Mouse (Mus musculus) frontal cortex, postnatal 14 days (tissue): ENCODE measurements around the gene Hecw1.
"Not testable (repeated sequence)": the region's sequence is repeated elsewhere in the genome, so short reads cannot be mapped to it uniquely, and the experiment has no call there.

Experiments used
- DNase-seq, 2 experiments: peaks; one replicate each; pipeline ENCODE4 v3.0.0; 2022; ENCODE audit warnings: low spot score in 2 of 2

Hecw1 gene

GRCm38 (mm10) chr13:14374470-14374869 is 148.6 kb downstream of the Hecw1 start:
- no peak for DNase-seq

GRCm38 (mm10) chr13:14365546-14365945 is 157.5 kb downstream of the Hecw1 start:
- DNase-seq = no peak

- no peak for DNase-seq
Observed at GRCm38 (mm10) chr13:14327252-14327651, 195.8 kb downstream of the Hecw1 start.

GRCm38 (mm10) chr13:14306617-14307016 is 216.4 kb downstream of the Hecw1 start:
- no peak for DNase-seq

GRCm38 (mm10) chr13:14304103-14304502 is 218.9 kb downstream of the Hecw1 start:
- DNase-seq = no peak

- no peak for DNase-seq
Observed at GRCm38 (mm10) chr13:14302921-14303320, 220.1 kb downstream of the Hecw1 start.

- DNase-seq = no peak
Observed at GRCm38 (mm10) chr13:14290016-14290415, 233.0 kb downstream of the Hecw1 start.

GRCm38 (mm10) chr13:14271476-14271875 is 251.6 kb downstream of the Hecw1 start:
- DNase-seq = no peak

GRCm38 (mm10) chr13:14260939-14261338 is 262.1 kb downstream of the Hecw1 start:
- DNase-seq = not testable (repeated sequence)

- DNase-seq = no peak
Observed at GRCm38 (mm10) chr13:14245946-14246345, 277.1 kb downstream of the Hecw1 start.

GRCm38 (mm10) chr13:14179669-14180068 is 343.4 kb downstream of the Hecw1 start:
- no peak for DNase-seq

- no peak for DNase-seq
Observed at GRCm38 (mm10) chr13:14177989-14178388, 345.0 kb downstream of the Hecw1 start.
